12 mouse cellular contexts compared by ENCODE assay signal in genomic region chr6:114778650-114779049, GRCm38 (mm10).
DNase-seq lines count a peak whose midpoint lies in the region; ATAC-seq lines count a peak whose summit lies in the region.
"Had no signal": no experiment of that assay in that cellular context is flagged by ENCODE, and none has a peak within 500 bp of the region (broad histone marks: within the 10 kb centered on the region; RNA-seq: fewer than 3 reads in every experiment).

No protein-coding gene starts in this region.

- peaks cover 34% of the 10 kb centered on the region for H3K4me1 ChIP-seq in midbrain, embryonic 13.5 days (replicated peaks)
- H3K4me1 ChIP-seq in midbrain, embryonic 11.5 days (ENCODE audit: control insufficient read depth, insufficient read depth, low read length): peaks cover 21% of the 10 kb centered on the region
- H3K4me1 ChIP-seq in neural tube, embryonic 13.5 days (replicated peaks): peaks cover 46% of the 10 kb centered on the region

- H3K4me2 ChIP-seq in midbrain, embryonic 13.5 days (replicated peaks): no peak overlapping the region
- H3K4me2 ChIP-seq in midbrain, embryonic 11.5 days: no peak overlapping the region
- H3K4me2 ChIP-seq in neural tube, embryonic 13.5 days: no peak overlapping the region
- H3K4me2 ChIP-seq: limb, embryonic 15.5 days had no signal

- DNase-seq in embryo, embryonic 11 days: peak; percentile 43
- DNase-seq in embryo, embryonic 10 days (ENCODE audit: low spot score): no peak
- no peak for DNase-seq in midbrain, embryonic 11.5 days (ENCODE audit: low spot score, missing footprints)
- no peak for DNase-seq in cerebellum, postnatal 4 days (ENCODE audit: low spot score in 2 of 2)
- DNase-seq: cerebellum, adult 9-11 months; heart, adult 2 months; lung, postnatal 4 days had no signal

- no peak overlapping the region for H3K4me3 ChIP-seq in midbrain, embryonic 13.5 days (replicated peaks)
- no peak overlapping the region for H3K4me3 ChIP-seq in midbrain, embryonic 11.5 days (ENCODE audit: low read depth, low read length)
- H3K4me3 ChIP-seq in neural tube, embryonic 13.5 days: no peak overlapping the region
- H3K4me3 ChIP-seq: heart, adult 2 months; limb, embryonic 15.5 days had no signal

- no peaks in the 10 kb centered on the region for H3K36me3 ChIP-seq in midbrain, embryonic 13.5 days
- H3K36me3 ChIP-seq in midbrain, embryonic 11.5 days (ENCODE audit: control insufficient read depth, insufficient read depth, low read length): no peaks in the 10 kb centered on the region
- no peaks in the 10 kb centered on the region for H3K36me3 ChIP-seq in neural tube, embryonic 13.5 days
- H3K36me3 ChIP-seq: limb, embryonic 15.5 days had no signal

- H3K9ac ChIP-seq in midbrain, embryonic 13.5 days (replicated peaks): no peak overlapping the region
- no peak overlapping the region for H3K9ac ChIP-seq in midbrain, embryonic 11.5 days (ENCODE audit: low read length)
- H3K9ac ChIP-seq in neural tube, embryonic 13.5 days: no peak overlapping the region
- H3K9ac ChIP-seq: limb, embryonic 15.5 days had no signal

- ATAC-seq in midbrain, embryonic 13.5 days: 0 out of 2 replicates have a peak, but pooled peaks have one; percentile 11
- no peak for ATAC-seq in midbrain, embryonic 11.5 days (ENCODE audit: low FRiP score)
- peak; percentile 28 for ATAC-seq in CD4-positive, CD25-positive, alpha-beta regulatory T cell, adult 4 months
- ATAC-seq in neural tube, embryonic 13.5 days (ENCODE audit: low read depth): peak; percentile 55; the same call in 1 of the 2 replicates
- no peak for ATAC-seq in megakaryocyte-erythroid progenitor cell, adult 5-6 weeks (replicated peaks; ENCODE audit: low FRiP score, low TSS enrichment, poor library complexity, severe bottlenecking)

- 41% methylated on average over 8 of the region's 8 CpGs for WGBS in midbrain, embryonic 13.5 days
- 61% methylated on average over 8 of the region's 8 CpGs for WGBS in midbrain, embryonic 11.5 days
- 21% methylated on average over 8 of the region's 8 CpGs for WGBS in neural tube, embryonic 13.5 days

- no peaks in the 10 kb centered on the region for H3K9me3 ChIP-seq in midbrain, embryonic 13.5 days
- H3K9me3 ChIP-seq in midbrain, embryonic 11.5 days (ENCODE audit: control insufficient read depth, low read length): no peaks in the 10 kb centered on the region
- H3K9me3 ChIP-seq in neural tube, embryonic 13.5 days: no peaks in the 10 kb centered on the region
- H3K9me3 ChIP-seq: limb, embryonic 15.5 days had no signal

- no peak overlapping the region for H3K27ac ChIP-seq in midbrain, embryonic 13.5 days
- H3K27ac ChIP-seq in midbrain, embryonic 11.5 days (ENCODE audit: low read depth, low read length): no peak overlapping the region
- H3K27ac ChIP-seq in neural tube, embryonic 13.5 days (replicated peaks): no peak overlapping the region
- H3K27ac ChIP-seq: heart, adult 2 months; limb, embryonic 15.5 days had no signal

- no peaks in the 10 kb centered on the region for H3K27me3 ChIP-seq in midbrain, embryonic 13.5 days
- H3K27me3 ChIP-seq in midbrain, embryonic 11.5 days (ENCODE audit: control insufficient read depth, insufficient read depth, low read length): no peaks in the 10 kb centered on the region
- H3K27me3 ChIP-seq in neural tube, embryonic 13.5 days: no peaks in the 10 kb centered on the region
- H3K27me3 ChIP-seq: limb, embryonic 15.5 days had no signal

Comparison
In these comparisons a context has a peak if more than half of its experiments do, and no peak if none do; other contexts are left out.
1. ATAC-seq: peak in midbrain, embryonic 13.5 days (single experiment), CD4-positive, CD25-positive, alpha-beta regulatory T cell, adult 4 months (single experiment) and neural tube, embryonic 13.5 days (single experiment); none in midbrain, embryonic 11.5 days (single experiment) and megakaryocyte-erythroid progenitor cell, adult 5-6 weeks (single experiment).